Mouse (Mus musculus) spleen, adult 2 months (tissue): ENCODE results near the gene Srd5a1.

ENCODE experiments used
- CTCF ChIP-seq: fragments of 200-500 bp; IDR thresholded peaks from 2 replicates; pipeline ENCODE4 v1.5.1; 2011; ENCODE audit warnings: mild to moderate bottlenecking, inconsistent platforms; ENCODE audit not compliant: insufficient read depth, insufficient read length, insufficient replicate concordance; ENCODE audit errors: extremely low read depth
- POLR2A ChIP-seq: fragments of 200-500 bp; IDR thresholded peaks from 2 replicates; pipeline ENCODE4 v1.6.1; 2011; ENCODE audit warnings: low read depth, low read length, inconsistent platforms

DNA sequence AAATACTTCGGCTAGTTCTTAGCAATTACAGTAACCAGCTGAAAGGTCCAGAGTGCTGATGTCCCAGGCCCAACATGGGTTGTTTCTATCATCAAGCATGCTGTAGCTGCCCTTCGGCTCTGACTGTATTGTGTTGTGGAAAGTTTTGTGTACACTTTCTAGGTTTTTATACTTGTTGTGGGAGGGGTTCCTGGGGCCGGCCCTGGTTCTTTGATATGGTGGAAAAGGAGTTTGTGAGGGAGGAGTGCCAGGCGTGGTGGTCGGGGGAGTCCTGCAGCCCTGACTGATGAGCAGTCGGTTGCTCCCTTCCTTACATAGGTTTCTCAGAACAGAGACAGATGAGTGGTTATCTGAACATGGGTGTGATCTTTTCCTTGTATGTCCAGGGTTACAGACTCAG is 25.6 kb upstream of the Srd5a1 start:
- TF ChIP-seq CTCF (no peak), POLR2A (no peak)
